29 mouse cellular contexts compared by ENCODE assay signal in genomic region chr7:116729795-116730194, GRCm38 (mm10).
A peak's percentile ranks its signal among the peaks of the same experiment; 100 is the strongest.
DNase-seq lines count a peak whose midpoint lies in the region; ATAC-seq and TF ChIP-seq lines count a peak whose summit lies in the region.
"Had no signal": no experiment of that assay in that cellular context is flagged by ENCODE, and none has a peak within 500 bp of the region (broad histone marks: within the 10 kb centered on the region; RNA-seq: fewer than 3 reads in every experiment).

No protein-coding gene starts in this region.

- H3K27ac ChIP-seq in kidney, postnatal 0 days = no peak overlapping the region
- H3K27ac ChIP-seq: hindbrain, embryonic 15.5 days; intestine, embryonic 15.5 days; limb, embryonic 13.5 days; liver, embryonic 12.5 days; stomach, embryonic 15.5 days had no signal

- TF ChIP-seq CTCF in kidney, postnatal 0 days (IDR thresholded peaks at IDR 0.05; ENCODE audit: low read depth) = no peak

- DNase-seq in embryo, embryonic 10.5 days (ENCODE audit: low spot score) = peak; percentile 24
- no peak for DNase-seq in embryo, embryonic 9.5 days (ENCODE audit: extremely low spot score)
- peak; percentile 50 for DNase-seq in kidney, postnatal 0 days (ENCODE audit: low spot score)
- no peak for DNase-seq in kidney, adult 9 months
- DNase-seq in hindlimb bud, embryonic 11.5 days (ENCODE audit: extremely low spot score, low read depth, low spot score) = peak; percentile 62
- DNase-seq in mesoderm, embryonic 11.5 days (ENCODE audit: low read depth, low spot score) = peak; percentile 22
- DNase-seq in right cerebral cortex, adult 2 months (ENCODE audit: low spot score in 2 of 2) = no peak
- no peak for DNase-seq in ovary, postnatal 14 days (ENCODE audit: low spot score)
- DNase-seq: adrenal gland, postnatal 10 days; cerebellum, adult 18-20 months; cerebellum, postnatal 14 days; heart, adult 2 months; heart, postnatal 4 days; kidney, adult 2 months; kidney, postnatal 4 days; layer of hippocampus, postnatal 36 days; liver, postnatal 0 days; lung, postnatal 36 days; retina, postnatal 1 day; right cerebral cortex, postnatal 25 days; thymus, postnatal 14 days had no signal

- no peak overlapping the region for H3K4me2 ChIP-seq in kidney, postnatal 0 days (ENCODE audit: low read length)
- H3K4me2 ChIP-seq: forebrain, embryonic 15.5 days; heart, embryonic 12.5 days; hindbrain, embryonic 15.5 days; intestine, embryonic 15.5 days; limb, embryonic 13.5 days; liver, embryonic 12.5 days; stomach, embryonic 15.5 days had no signal

- no peaks in the 10 kb centered on the region for H3K27me3 ChIP-seq in kidney, postnatal 0 days (ENCODE audit: insufficient read depth, low read length)
- H3K27me3 ChIP-seq: forebrain, embryonic 15.5 days; heart, embryonic 12.5 days; hindbrain, embryonic 15.5 days; intestine, embryonic 15.5 days; limb, embryonic 13.5 days; liver, embryonic 12.5 days; stomach, embryonic 15.5 days had no signal

- no peaks in the 10 kb centered on the region for H3K4me1 ChIP-seq in kidney, postnatal 0 days (replicated peaks; ENCODE audit: insufficient read depth, low read length)
- H3K4me1 ChIP-seq: hindbrain, embryonic 15.5 days; intestine, embryonic 15.5 days; liver, embryonic 12.5 days; stomach, embryonic 15.5 days had no signal

- no peak for ATAC-seq in kidney, postnatal 0 days (replicated peaks; ENCODE audit: low FRiP score, low read depth)
- ATAC-seq: forebrain, embryonic 15.5 days; intestine, embryonic 15.5 days; liver, embryonic 12.5 days; liver, postnatal 0 days had no signal

- no peak overlapping the region for H3K9ac ChIP-seq in kidney, postnatal 0 days (ENCODE audit: low read depth, low read length)
- H3K9ac ChIP-seq: forebrain, embryonic 15.5 days; heart, embryonic 12.5 days; hindbrain, embryonic 15.5 days; intestine, embryonic 15.5 days; limb, embryonic 13.5 days; liver, embryonic 12.5 days; liver, postnatal 0 days; stomach, embryonic 15.5 days had no signal

- no peaks in the 10 kb centered on the region for H3K9me3 ChIP-seq in kidney, postnatal 0 days (replicated peaks; ENCODE audit: low read length)
- H3K9me3 ChIP-seq: forebrain, embryonic 15.5 days; hindbrain, embryonic 15.5 days; intestine, embryonic 15.5 days; limb, embryonic 13.5 days; liver, embryonic 12.5 days; stomach, embryonic 15.5 days had no signal

- 30% methylated on average over 4 of the region's 4 CpGs for WGBS in kidney, postnatal 0 days

- H3K36me3 ChIP-seq in kidney, postnatal 0 days (ENCODE audit: insufficient read depth, low read length) = no peaks in the 10 kb centered on the region
- H3K36me3 ChIP-seq: forebrain, embryonic 15.5 days; G1E; heart, embryonic 12.5 days; hindbrain, embryonic 15.5 days; intestine, embryonic 15.5 days; limb, embryonic 13.5 days; liver, embryonic 12.5 days; stomach, embryonic 15.5 days had no signal

- no peak overlapping the region for H3K4me3 ChIP-seq in kidney, postnatal 0 days (replicated peaks; ENCODE audit: low read depth, low read length)
- H3K4me3 ChIP-seq: forebrain, embryonic 15.5 days; heart, adult 2 months; heart, embryonic 12.5 days; hindbrain, embryonic 15.5 days; intestine, embryonic 15.5 days; limb, embryonic 13.5 days; liver, embryonic 12.5 days; stomach, embryonic 15.5 days had no signal

Comparison
In these comparisons a context has a peak if more than half of its experiments do, and no peak if none do; other contexts are left out.
1. DNase-seq: peak in embryo, embryonic 10.5 days (single experiment), kidney, postnatal 0 days (single experiment), hindlimb bud, embryonic 11.5 days (single experiment) and mesoderm, embryonic 11.5 days (single experiment); none in embryo, embryonic 9.5 days (single experiment), kidney, adult 9 months (single experiment), right cerebral cortex, adult 2 months (0 of 2) and ovary, postnatal 14 days (single experiment).